Mouse (Mus musculus) E14TG2a.4 (cell line): ENCODE results near the gene Slmap.

Experiments used
- H3K27me3 ChIP-seq: 2 replicates; pipeline ENCODE4 v1.6.1; 2014; ENCODE audit warnings: low read length, control low read depth; ENCODE audit not compliant: insufficient read depth
- H3K36me3 ChIP-seq: 2 replicates; pipeline ENCODE4 v1.6.1; 2014; ENCODE audit warnings: low read length, control low read depth; ENCODE audit not compliant: insufficient read depth
- H3K4me1 ChIP-seq: replicated peaks from 2 replicates; pipeline ENCODE4 v1.6.1; 2014; ENCODE audit warnings: low read depth, low read length, control low read depth
- H3K4me3 ChIP-seq: replicated peaks from 2 replicates; pipeline ENCODE4 v1.5.1; 2014; ENCODE audit warnings: mild to moderate bottlenecking, low read length
- H3K9me3 ChIP-seq: 2 replicates; pipeline ENCODE4 v1.6.1; 2014; ENCODE audit warnings: low read length, control low read depth
- CTCF ChIP-seq: conservative IDR thresholded peaks from 2 replicates; pipeline ENCODE4 v1.5.1; 2014; ENCODE audit warnings: low read length
- NANOG ChIP-seq: IDR thresholded peaks from 2 replicates; pipeline ENCODE4 v1.6.1; 2014; ENCODE audit warnings: borderline replicate concordance, low read length, mixed read lengths
- POU5F1 ChIP-seq: IDR thresholded peaks from 2 replicates; pipeline ENCODE4 v1.6.1; 2014; ENCODE audit warnings: low read length, borderline replicate concordance

The Slmap gene

DNA sequence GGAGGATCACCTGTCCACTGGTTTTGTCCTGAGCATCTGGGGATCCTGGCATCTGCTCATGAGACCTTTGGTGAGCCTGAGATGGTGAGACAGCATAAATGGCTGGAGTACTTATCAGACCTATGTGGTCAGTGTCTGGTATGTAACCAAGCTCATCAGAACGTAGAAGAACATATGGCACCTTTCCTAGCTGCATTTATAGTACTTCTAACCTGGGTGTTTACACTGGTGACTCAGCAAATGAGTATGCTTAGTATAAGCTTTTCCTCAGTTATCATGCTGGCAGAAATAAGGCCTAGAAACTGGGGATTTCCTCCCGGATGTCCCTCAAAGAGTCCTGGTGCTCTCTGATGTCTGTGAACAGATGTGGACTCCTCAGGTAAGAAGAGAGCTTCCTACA, 27.5 kb upstream of the Slmap start:
- 0 out of 2 replicates have a peak, but pooled peaks cover 4% of the 10 kb centered on the region for H3K9me3 ChIP-seq
- peaks cover 21% of the 10 kb centered on the region for H3K4me1 ChIP-seq
- H3K27me3 ChIP-seq, result peaks cover 11% of the 10 kb centered on the region
- H3K4me3 ChIP-seq, result no peak overlapping the region
- no peak for TF ChIP-seq POU5F1
- no peak for TF ChIP-seq CTCF
- no peak for TF ChIP-seq NANOG
- H3K36me3 ChIP-seq, result no peaks in the 10 kb centered on the region

DNA sequence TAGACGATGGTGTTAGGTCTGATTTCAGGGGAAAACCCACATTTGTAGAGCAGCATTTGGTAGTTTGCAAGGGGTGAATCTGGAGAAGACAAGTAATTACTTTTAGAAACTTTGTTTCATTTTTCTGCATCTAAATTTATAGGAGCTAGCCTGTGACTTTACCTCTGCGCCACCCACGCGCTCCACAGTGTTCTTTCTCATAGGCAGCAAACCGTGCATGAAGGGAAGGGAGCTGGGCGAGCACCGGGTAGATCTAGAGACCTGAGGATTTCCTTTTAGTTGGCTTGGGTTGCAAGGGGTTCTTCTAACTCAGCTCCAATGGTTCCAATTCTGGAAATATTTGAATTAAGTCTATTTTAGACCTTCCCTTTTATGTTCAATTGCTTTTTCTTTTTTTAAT, 23.8 kb upstream of the Slmap start:
- no peaks in the 10 kb centered on the region for H3K27me3 ChIP-seq

DNA sequence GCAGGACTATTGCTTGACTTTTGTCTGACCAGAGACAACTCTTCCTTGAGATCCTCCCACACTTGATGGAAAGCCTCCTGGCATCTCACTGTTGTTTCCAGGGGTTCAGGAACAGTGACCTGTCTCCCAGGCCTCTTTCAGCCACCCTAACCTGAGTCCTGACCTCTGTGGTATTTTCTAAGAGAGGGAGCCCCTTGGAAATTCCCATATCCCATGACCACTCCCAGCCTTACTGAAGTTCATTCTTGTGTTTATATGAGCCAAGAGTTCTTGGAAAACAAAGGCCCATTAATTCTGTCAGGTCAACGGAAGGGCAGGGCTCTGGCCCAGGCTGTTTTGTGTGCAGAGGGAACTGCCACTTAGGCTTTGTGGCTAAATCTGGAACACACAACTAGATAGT, 22.9 kb upstream of the Slmap start:
- H3K4me1 ChIP-seq, result peaks cover 20% of the 10 kb centered on the region
- no peaks in the 10 kb centered on the region for H3K36me3 ChIP-seq
- no peak overlapping the region for H3K4me3 ChIP-seq
- TF ChIP-seq POU5F1 (no peak), NANOG (0 out of 2 replicates have a peak, but pooled peaks have one; percentile 13)
- H3K27me3 ChIP-seq, result no peaks in the 10 kb centered on the region
- H3K9me3 ChIP-seq, result 0 out of 2 replicates have a peak, but pooled peaks cover 4% of the 10 kb centered on the region

More for the DNA sequence above, 23.8 kb upstream of the Slmap start:
- TF ChIP-seq POU5F1 (no peak), NANOG (no peak), CTCF (no peak)
- Histone ChIP-seq H3K9me3 (0 out of 2 replicates have a peak, but pooled peaks cover 4% of the 10 kb centered on the region), H3K4me1 (peaks cover 26% of the 10 kb centered on the region), H3K36me3 (no peaks in the 10 kb centered on the region), H3K4me3 (no peak overlapping the region)

DNA sequence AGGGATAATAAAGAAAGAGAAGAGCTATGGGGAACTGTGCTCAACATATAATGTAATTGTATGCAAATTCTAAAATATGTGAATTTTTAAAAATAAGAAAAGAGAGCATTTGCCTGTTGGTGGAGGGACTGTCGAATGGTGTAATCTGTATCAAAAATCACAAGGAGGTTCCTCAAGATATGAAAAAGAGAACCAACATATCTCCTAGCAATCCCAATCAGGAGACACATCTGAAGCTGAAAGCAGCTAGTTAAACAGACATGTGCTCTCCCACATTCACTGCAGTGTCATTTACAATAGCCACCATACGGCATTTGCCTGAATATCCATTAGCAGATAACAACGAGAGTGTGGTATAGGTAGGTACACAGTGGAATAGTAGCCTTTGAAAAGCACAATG, 18.1 kb upstream of the Slmap start:
- H3K4me3 ChIP-seq, result no peak overlapping the region
- H3K4me1 ChIP-seq, result peaks cover 12% of the 10 kb centered on the region
- no peak for TF ChIP-seq POU5F1
- TF ChIP-seq NANOG, result no peak
- no peaks in the 10 kb centered on the region for H3K9me3 ChIP-seq
- H3K27me3 ChIP-seq, result no peaks in the 10 kb centered on the region
- H3K36me3 ChIP-seq, result no peaks in the 10 kb centered on the region

DNA sequence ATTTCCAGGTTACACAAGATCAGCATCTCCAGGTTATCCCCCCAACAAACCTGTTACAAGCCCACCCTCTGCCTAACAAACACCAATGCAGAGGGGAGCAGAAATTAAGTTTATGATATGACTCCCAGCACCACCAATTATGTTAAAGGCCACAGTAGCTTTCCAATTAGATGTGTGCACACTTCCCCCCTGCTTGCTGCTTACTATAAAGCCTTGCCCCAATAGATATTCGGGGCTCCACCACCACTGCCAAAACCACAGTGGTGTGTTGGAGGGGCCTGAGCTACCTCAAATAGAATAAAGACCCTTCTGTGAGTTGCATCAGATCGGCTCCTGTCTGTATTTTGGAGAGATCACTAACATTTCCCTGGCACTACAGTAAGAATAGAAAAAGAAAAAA, 17.7 kb upstream of the Slmap start:
- peaks cover 8% of the 10 kb centered on the region for H3K4me1 ChIP-seq
- no peaks in the 10 kb centered on the region for H3K36me3 ChIP-seq
- no peaks in the 10 kb centered on the region for H3K9me3 ChIP-seq
- H3K4me3 ChIP-seq, result no peak overlapping the region
- TF ChIP-seq NANOG (no peak), POU5F1 (no peak), CTCF (no peak)
- H3K27me3 ChIP-seq, result no peaks in the 10 kb centered on the region

DNA sequence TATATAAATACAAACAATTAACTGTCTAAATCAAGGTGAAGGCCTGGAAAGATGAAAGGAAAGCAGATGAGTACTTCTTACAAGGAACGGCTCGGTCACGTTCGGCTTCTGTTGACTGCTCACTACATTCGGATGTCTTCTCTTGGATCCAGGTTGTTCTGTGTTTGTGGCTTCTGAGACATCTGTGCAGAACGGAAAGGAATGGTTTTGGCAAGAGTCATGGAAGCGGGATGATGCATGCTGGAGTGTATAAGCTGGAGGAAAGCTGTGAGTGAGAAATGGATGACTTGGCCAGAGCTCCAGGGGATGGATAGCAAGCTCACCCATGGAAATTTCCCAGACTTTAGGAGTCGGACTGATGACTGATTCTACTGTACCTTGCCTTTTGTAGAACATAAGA, 16.0 kb upstream of the Slmap start:
- no peak overlapping the region for H3K4me3 ChIP-seq
- H3K36me3 ChIP-seq, result no peaks in the 10 kb centered on the region
- no peaks in the 10 kb centered on the region for H3K27me3 ChIP-seq
- TF ChIP-seq NANOG (no peak), POU5F1 (no peak), CTCF (no peak)
- H3K9me3 ChIP-seq, result no peaks in the 10 kb centered on the region
- H3K4me1 ChIP-seq, result no peaks in the 10 kb centered on the region

DNA sequence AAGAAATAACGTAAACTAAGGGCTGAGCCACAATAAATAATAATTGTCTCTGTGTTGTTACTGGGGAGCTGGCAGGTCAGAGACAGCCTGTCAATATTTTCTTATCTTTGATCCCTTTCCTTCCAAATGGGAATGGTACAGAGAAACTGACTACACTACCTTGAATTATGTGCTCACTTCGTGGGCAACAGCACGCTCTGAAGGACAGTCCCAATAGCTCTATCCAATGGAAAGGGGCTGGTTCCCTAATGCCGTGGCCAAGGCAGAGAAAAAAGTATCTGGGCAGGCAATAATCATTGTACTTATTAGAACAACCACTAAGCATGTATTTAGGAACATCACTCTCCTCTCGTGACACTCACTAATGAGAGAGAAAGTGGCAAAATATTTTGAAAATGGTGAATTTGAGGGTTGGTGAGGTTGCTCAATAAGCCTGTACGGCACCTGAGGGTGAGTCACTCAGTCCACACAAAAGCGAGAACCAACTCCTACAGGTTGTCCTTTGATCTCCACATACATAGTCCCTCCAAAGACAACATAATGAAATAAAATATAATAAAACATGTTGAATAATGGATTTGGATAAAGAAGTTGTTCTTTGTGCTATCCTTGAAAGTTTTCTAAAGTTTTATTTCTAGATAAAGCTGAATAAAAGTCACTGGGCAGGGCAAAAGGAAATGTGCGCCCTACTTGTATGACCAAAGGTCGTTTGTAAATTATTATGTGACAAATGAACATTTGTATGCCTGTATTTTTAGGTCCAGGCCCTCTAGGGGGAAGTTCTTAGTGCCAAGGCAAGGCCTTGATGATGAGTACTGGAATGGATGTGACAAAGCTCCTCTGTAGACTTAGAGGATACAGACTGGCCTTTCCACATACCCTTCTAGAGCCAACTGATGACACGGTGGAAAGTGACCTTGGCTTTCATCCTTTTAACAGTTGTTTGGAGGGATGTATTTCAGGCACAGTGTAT, 13.1 kb upstream of the Slmap start:
- Histone ChIP-seq H3K4me3 (no peak overlapping the region), H3K27me3 (0 out of 2 replicates have a peak, but pooled peaks cover 3% of the 10 kb centered on the region), H3K9me3 (no peaks in the 10 kb centered on the region), H3K4me1 (no peaks in the 10 kb centered on the region), H3K36me3 (no peaks in the 10 kb centered on the region)
- TF ChIP-seq CTCF (no peak), NANOG (no peak), POU5F1 (no peak)

DNA sequence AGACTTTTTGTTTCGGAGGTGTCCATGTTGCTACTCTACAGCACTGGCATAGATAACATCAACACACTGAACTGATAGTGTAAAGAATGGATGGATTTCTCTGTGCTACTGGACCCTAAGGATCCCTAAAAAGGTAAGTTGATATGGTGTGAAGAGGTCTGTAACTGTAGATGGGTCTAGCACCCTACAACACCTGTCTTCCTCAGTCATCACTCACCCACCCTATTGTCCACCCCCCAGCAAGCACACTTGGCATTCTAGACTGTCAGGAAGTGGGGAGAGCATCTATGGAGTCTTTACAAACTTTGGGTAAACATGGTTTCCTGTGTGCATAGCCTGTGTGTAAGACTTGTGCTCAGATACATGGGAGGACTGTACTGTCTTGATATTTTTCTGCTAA, 7.4 kb upstream of the Slmap start:
- Histone ChIP-seq H3K36me3 (no peaks in the 10 kb centered on the region), H3K9me3 (no peaks in the 10 kb centered on the region), H3K4me3 (no peak overlapping the region), H3K4me1 (no peaks in the 10 kb centered on the region), H3K27me3 (0 out of 2 replicates have a peak, but pooled peaks cover 3% of the 10 kb centered on the region)
- TF ChIP-seq CTCF (no peak), POU5F1 (no peak), NANOG (no peak)

DNA sequence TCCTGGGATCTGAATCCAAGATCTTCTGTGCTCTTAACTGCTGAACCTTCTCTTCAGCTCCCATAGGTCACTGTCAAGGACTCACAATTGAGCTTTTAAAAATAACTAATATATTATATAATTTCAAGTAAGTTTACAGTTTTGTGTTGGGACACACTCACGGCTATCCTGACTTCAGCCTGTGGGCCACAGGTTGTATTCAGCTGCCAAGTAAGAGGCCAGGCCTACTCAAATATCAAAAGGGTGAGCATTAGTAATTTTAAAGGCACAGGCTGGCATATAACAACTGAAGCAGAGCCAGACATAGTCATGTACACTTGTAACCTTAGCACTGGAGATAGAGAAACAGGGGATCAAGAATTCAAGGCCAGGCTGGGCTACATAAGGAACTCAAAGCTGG, 5.8 kb upstream of the Slmap start:
- H3K4me1 ChIP-seq, result peaks cover 4% of the 10 kb centered on the region
- no peaks in the 10 kb centered on the region for H3K36me3 ChIP-seq
- H3K4me3 ChIP-seq, result no peak overlapping the region
- H3K9me3 ChIP-seq, result no peaks in the 10 kb centered on the region
- 0 out of 2 replicates have a peak, but pooled peaks cover 3% of the 10 kb centered on the region for H3K27me3 ChIP-seq
- TF ChIP-seq POU5F1 (no peak), CTCF (no peak), NANOG (no peak)
